Mouse (Mus musculus): ENCODE measurements around the gene Pak4. TPM values are rescaled to one million over a fixed set of nuclear protein-coding genes. Genes with fewer than 3 reads are reported as not detected.
"Not testable (repeated sequence)": the region's sequence is repeated elsewhere in the genome, so short reads cannot be mapped to it uniquely, and the experiment has no call there.

Gene Pak4
- polyA plus RNA-seq, 1 experiment = 32.8 TPM

GRCm38 (mm10) chr7:28532005-28532404 lies 66.0 kb downstream of the Pak4 start:
- H3K36me3 ChIP-seq (ENCODE audit: control insufficient read depth, insufficient read depth, low read length) = no peaks in the 10 kb centered on the region
- no peak overlapping the region for H3K27ac ChIP-seq (ENCODE audit: control insufficient read depth, insufficient read depth, low read length)
- no peak for TF ChIP-seq POLR2A (IDR thresholded peaks at IDR 0.05; ENCODE audit: control insufficient read depth, extremely low read depth, insufficient read depth, low read length, poor library complexity)
- no peak for TF ChIP-seq CTCF (IDR thresholded peaks at IDR 0.05; ENCODE audit: borderline replicate concordance, control insufficient read depth, extremely low read depth, insufficient read depth, low read length, poor library complexity)
- 95% methylated on average over 8 of the region's 8 CpGs for WGBS
- no peak overlapping the region for H3K4me3 ChIP-seq (ENCODE audit: control insufficient read depth, insufficient read depth, low read length)
- no peak for DNase-seq
- no peaks in the 10 kb centered on the region for H3K27me3 ChIP-seq (ENCODE audit: control insufficient read depth, insufficient read depth, low read length)
- H3K4me1 ChIP-seq (replicated peaks; ENCODE audit: control insufficient read depth, insufficient read depth, low read length) = peaks cover 7% of the 10 kb centered on the region

GRCm38 (mm10) chr7:28527922-28528719 lies 69.9 kb downstream of the Pak4 start:
- peak; percentile 97 for TF ChIP-seq CTCF (IDR thresholded peaks at IDR 0.05; ENCODE audit: borderline replicate concordance, control insufficient read depth, extremely low read depth, insufficient read depth, low read length, poor library complexity)
- no peak for TF ChIP-seq POLR2A (IDR thresholded peaks at IDR 0.05; ENCODE audit: control insufficient read depth, extremely low read depth, insufficient read depth, low read length, poor library complexity)
- no peak overlapping the region; the same call in 1 of the 2 replicates for H3K4me3 ChIP-seq (ENCODE audit: control insufficient read depth, insufficient read depth, low read length)
- H3K36me3 ChIP-seq (ENCODE audit: control insufficient read depth, insufficient read depth, low read length) = no peaks in the 10 kb centered on the region
- no peak overlapping the region for H3K27ac ChIP-seq (ENCODE audit: control insufficient read depth, insufficient read depth, low read length)
- H3K27me3 ChIP-seq (ENCODE audit: control insufficient read depth, insufficient read depth, low read length) = no peaks in the 10 kb centered on the region
- DNase-seq = peak; percentile 92
- H3K4me1 ChIP-seq (replicated peaks; ENCODE audit: control insufficient read depth, insufficient read depth, low read length) = peaks cover 7% of the 10 kb centered on the region
- WGBS = 2% methylated on average over 19 of the region's 19 CpGs

GRCm38 (mm10) chr7:28522536-28522935 lies 75.4 kb downstream of the Pak4 start, which contains the start of gene Ifnl3:
Ifnl3 (plus strand) TSS chr7:28522836.
- not testable (repeated sequence) for H3K4me1 ChIP-seq (replicated peaks; ENCODE audit: control insufficient read depth, insufficient read depth, low read length); H3K36me3 ChIP-seq (ENCODE audit: control insufficient read depth, insufficient read depth, low read length); H3K27me3 ChIP-seq (ENCODE audit: control insufficient read depth, insufficient read depth, low read length); H3K27ac ChIP-seq (ENCODE audit: control insufficient read depth, insufficient read depth, low read length); H3K4me3 ChIP-seq (ENCODE audit: control insufficient read depth, insufficient read depth, low read length); DNase-seq
- 93% methylated on average over 5 of the region's 6 CpGs for WGBS

DNA sequence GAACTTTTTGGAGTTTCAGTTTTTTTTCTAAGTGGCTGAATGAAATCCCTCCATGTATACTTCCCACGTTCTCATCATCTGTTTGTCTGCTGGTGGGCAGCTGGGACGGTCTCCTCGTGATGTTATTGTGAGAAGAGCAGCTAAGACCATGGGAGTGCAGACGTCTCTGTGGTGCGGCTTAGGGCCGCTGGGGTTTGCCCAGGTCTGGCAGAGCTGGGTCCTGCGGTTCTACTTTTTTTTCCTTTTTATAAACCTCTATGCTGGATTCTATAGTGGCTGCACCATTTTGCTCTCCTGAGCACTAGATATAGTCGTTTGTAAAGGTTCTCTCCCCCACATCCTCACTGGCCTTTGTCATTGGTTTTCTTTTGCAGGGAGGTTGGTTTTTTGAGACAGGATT lies 86.5 kb downstream of the Pak4 start:
- Histone ChIP-seq H3K27ac (ENCODE audit: control insufficient read depth, insufficient read depth, low read length) (no peak overlapping the region), H3K36me3 (ENCODE audit: control insufficient read depth, insufficient read depth, low read length) (no peaks in the 10 kb centered on the region), H3K4me1 (replicated peaks; ENCODE audit: control insufficient read depth, insufficient read depth, low read length) (no peaks in the 10 kb centered on the region), H3K27me3 (ENCODE audit: control insufficient read depth, insufficient read depth, low read length) (no peaks in the 10 kb centered on the region), H3K4me3 (ENCODE audit: control insufficient read depth, insufficient read depth, low read length) (no peak overlapping the region)
- 79% methylated on average over 8 of the region's 8 CpGs for WGBS
- TF ChIP-seq POLR2A (IDR thresholded peaks at IDR 0.05; ENCODE audit: control insufficient read depth, extremely low read depth, insufficient read depth, low read length, poor library complexity) (no peak), CTCF (IDR thresholded peaks at IDR 0.05; ENCODE audit: borderline replicate concordance, control insufficient read depth, extremely low read depth, insufficient read depth, low read length, poor library complexity) (no peak)
- no peak for DNase-seq

- not testable (repeated sequence) for H3K36me3 ChIP-seq (ENCODE audit: control insufficient read depth, insufficient read depth, low read length); H3K4me1 ChIP-seq (replicated peaks; ENCODE audit: control insufficient read depth, insufficient read depth, low read length); H3K27me3 ChIP-seq (ENCODE audit: control insufficient read depth, insufficient read depth, low read length); H3K27ac ChIP-seq (ENCODE audit: control insufficient read depth, insufficient read depth, low read length); DNase-seq; H3K4me3 ChIP-seq (ENCODE audit: control insufficient read depth, insufficient read depth, low read length)
- WGBS = 60% methylated on average over 8 of the region's 8 CpGs
Observed at GRCm38 (mm10) chr7:28510405-28510974, 87.5 kb downstream of the Pak4 start, which contains the start of gene Ifnl2. Ifnl2 (minus strand) TSS chr7:28510455.

DNA sequence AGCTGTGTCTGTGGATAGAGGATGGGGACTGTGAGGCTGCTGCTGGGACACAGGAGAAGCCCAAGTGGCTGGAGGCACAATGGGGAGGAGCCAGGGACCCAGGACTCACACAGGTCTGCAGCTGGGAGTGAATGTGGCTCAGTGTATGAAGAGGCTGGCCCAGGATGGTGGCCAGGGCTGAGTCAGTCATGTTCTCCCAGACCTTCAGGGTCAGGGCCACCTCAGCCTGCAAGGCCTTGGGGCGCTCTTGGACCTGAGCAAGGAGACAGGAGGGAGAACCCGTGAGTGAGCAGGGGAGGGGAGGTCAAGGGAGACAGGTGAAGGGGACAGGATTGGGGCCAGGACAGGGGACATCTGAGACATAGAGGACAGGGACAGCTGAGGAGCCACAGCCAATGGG lies 88.9 kb downstream of the Pak4 start:
- H3K27ac ChIP-seq (ENCODE audit: control insufficient read depth, insufficient read depth, low read length); H3K4me3 ChIP-seq (ENCODE audit: control insufficient read depth, insufficient read depth, low read length); DNase-seq; H3K27me3 ChIP-seq (ENCODE audit: control insufficient read depth, insufficient read depth, low read length); H3K36me3 ChIP-seq (ENCODE audit: control insufficient read depth, insufficient read depth, low read length); H3K4me1 ChIP-seq (replicated peaks; ENCODE audit: control insufficient read depth, insufficient read depth, low read length): not testable (repeated sequence)
- 100% methylated on average over 2 of the region's 2 CpGs for WGBS

Other genes with a start within 250 kb of the Pak4 start
- gene Rps16, start 247.5 kb downstream of the Pak4 start, polyA plus RNA-seq (2012; rRNA removed) = 1,733 and 1,891 TPM in 2 replicates
- gene Plekhg2, start 225.6 kb downstream of the Pak4 start, polyA plus RNA-seq (2012; rRNA removed) = 187 and 211 TPM in 2 replicates
- gene Zfp36, start 217.9 kb downstream of the Pak4 start, polyA plus RNA-seq (2012; rRNA removed) = 152 and 159 TPM in 2 replicates
- 56.0 and 65.3 TPM in 2 replicates for gene Med29, start 205.5 kb downstream of the Pak4 start, polyA plus RNA-seq (2012; rRNA removed)
- gene Paf1, start 205.2 kb downstream of the Pak4 start, polyA plus RNA-seq (2012; rRNA removed) = 146 and 182 TPM in 2 replicates
- 180 and 194 TPM in 2 replicates for gene Gmfg, start 160.7 kb downstream of the Pak4 start, polyA plus RNA-seq (2012; rRNA removed)
- 7.6 and 9.1 TPM in 2 replicates for gene Lrfn1, start 146.2 kb downstream of the Pak4 start, polyA plus RNA-seq (2012; rRNA removed)
- gene Ifnl2, start 87.7 kb downstream of the Pak4 start, polyA plus RNA-seq (2012; rRNA removed) = 0.59 and 0.77 TPM in 2 replicates
- 0.37 and 0.78 TPM in 2 replicates for gene Ifnl3, start 75.3 kb downstream of the Pak4 start, polyA plus RNA-seq (2012; rRNA removed)
- 2.1 and 2.4 TPM in 2 replicates for gene Sycn, start 57.3 kb downstream of the Pak4 start, polyA plus RNA-seq (2012; rRNA removed)
- 1.4 TPM in 2 replicates for gene Nccrp1, start 50.9 kb downstream of the Pak4 start, polyA plus RNA-seq (2012; rRNA removed)
- gene Samd4b, start within 50 bp of the Pak4 start, polyA plus RNA-seq (2012; rRNA removed) = 118 and 139 TPM in 2 replicates
- gene Acp7, start 33.1 kb upstream of the Pak4 start, polyA plus RNA-seq (2012; rRNA removed) = 0.69 and 0.92 TPM in 2 replicates
- gene Fbxo27, start 94.7 kb upstream of the Pak4 start, polyA plus RNA-seq (2012; rRNA removed) = 19.1 and 26.5 TPM in 2 replicates
- 5.0 and 6.2 TPM in 2 replicates for gene Fbxo17, start 118.6 kb upstream of the Pak4 start, polyA plus RNA-seq (2012; rRNA removed)
- 74.4 and 84.5 TPM in 2 replicates for gene Mrps12, start 143.6 kb upstream of the Pak4 start, polyA plus RNA-seq (2012; rRNA removed)
- 63.2 and 63.9 TPM in 2 replicates for gene Sars2, start 143.8 kb upstream of the Pak4 start, polyA plus RNA-seq (2012; rRNA removed)
- gene Ccer2, start 158.0 kb upstream of the Pak4 start, polyA plus RNA-seq (2012; rRNA removed) = 0.16 and 0.24 TPM in 2 replicates
- 101 and 104 TPM in 2 replicates for gene Sirt2, start 168.6 kb upstream of the Pak4 start, polyA plus RNA-seq (2012; rRNA removed)
- 75.5 and 78.8 TPM in 2 replicates for gene Nfkbib, start 169.3 kb upstream of the Pak4 start, polyA plus RNA-seq (2012; rRNA removed)
- gene Rinl, start 190.8 kb upstream of the Pak4 start, polyA plus RNA-seq (2012; rRNA removed) = 91.9 and 93.7 TPM in 2 replicates
- 562 and 568 TPM in 2 replicates for gene Hnrnpl, start 210.4 kb upstream of the Pak4 start, polyA plus RNA-seq (2012; rRNA removed)
- 287 and 359 TPM in 2 replicates for gene Ech1, start 227.0 kb upstream of the Pak4 start, polyA plus RNA-seq (2012; rRNA removed)
- 23.2 and 29.7 TPM in 2 replicates for gene Lgals4, start 235.7 kb upstream of the Pak4 start, polyA plus RNA-seq (2012; rRNA removed)

Data from thymus, adult 2 months (tissue).